Mouse (Mus musculus): ENCODE measurements around the gene Rccd1. TPM values are rescaled to one million over a fixed set of nuclear protein-coding genes. Genes with fewer than 3 reads are reported as not detected.

Rccd1 gene
- 10.5 and 11.0 TPM in 2 replicates for polyA plus RNA-seq (2014; fragmentation: Nextera tagmentation; extraction: Ambion mirVana)

DNA sequence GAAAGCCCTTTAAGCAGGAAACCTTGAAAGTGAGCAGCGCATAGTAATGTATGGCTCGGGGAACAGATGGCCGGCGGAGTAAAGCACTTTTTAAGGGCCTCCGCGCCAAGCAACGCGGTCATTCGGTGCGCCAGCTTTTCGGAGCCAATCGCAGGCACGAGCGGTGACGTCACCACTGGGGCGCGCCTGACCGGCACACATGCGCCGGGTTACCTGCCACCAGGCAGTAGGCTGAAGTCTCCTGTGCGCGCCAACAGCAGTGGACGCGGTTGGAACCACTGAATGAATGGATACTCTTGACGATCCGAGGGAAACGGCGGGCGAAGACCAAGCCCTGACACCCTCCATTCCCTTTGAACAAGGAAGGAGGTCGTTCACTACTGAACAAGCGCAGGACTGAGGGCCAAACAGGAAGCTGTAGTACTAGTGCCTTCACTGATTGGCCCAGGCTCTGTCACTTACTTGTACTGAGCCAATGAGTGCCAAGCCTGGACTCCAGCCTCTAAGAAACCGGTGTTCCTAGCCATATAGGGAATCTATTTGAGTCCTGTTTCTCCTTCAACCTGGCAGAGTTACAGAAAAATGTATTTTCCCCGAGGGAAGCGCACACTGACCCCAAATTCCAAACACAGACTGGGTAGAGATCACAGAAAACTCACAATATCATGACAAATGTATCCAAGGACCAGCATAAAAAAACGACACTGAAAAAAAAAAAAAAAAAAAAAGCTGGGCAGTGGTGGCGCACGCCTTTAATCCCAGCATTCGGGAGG, at the start of gene Rccd1:
Rccd1 (minus strand) TSS at position 412 of the 773 bp plus-strand sequence.
- H3K36me3 ChIP-seq (ENCODE audit: control insufficient read depth, insufficient read depth, low read length): peaks cover 17% of the 10 kb centered on the region; the same call in 1 of the 2 replicates
- H3K27me3 ChIP-seq (ENCODE audit: control insufficient read depth, insufficient read depth, low read length): no peaks in the 10 kb centered on the region
- H3K4me1 ChIP-seq (ENCODE audit: control insufficient read depth, insufficient read depth, low read length): peaks cover 6% of the 10 kb centered on the region
- peak within 1 kb of the TSS; percentile 65 for H3K9ac ChIP-seq (ENCODE audit: low read length)
- ATAC-seq (ENCODE audit: insufficient number of reproducible peaks, low FRiP score, low TSS enrichment, low read depth) (peak; percentile 97), DNase-seq (ENCODE audit: low spot score) (peak; percentile 98)
- H3K4me2 ChIP-seq (ENCODE audit: low read depth, severe bottlenecking): peak within 1 kb of the TSS; percentile 79
- H3K4me3 ChIP-seq (ENCODE audit: low read depth, low read length): peak within 1 kb of the TSS; percentile 61
- 3% methylated on average over 38 of the region's 38 CpGs for WGBS
- H3K27ac ChIP-seq (replicated peaks; ENCODE audit: low read depth, low read length): peak within 1 kb of the TSS; percentile 42; the same call in 1 of the 2 replicates
- no peaks in the 10 kb centered on the region for H3K9me3 ChIP-seq (ENCODE audit: control insufficient read depth, low read length)

DNA sequence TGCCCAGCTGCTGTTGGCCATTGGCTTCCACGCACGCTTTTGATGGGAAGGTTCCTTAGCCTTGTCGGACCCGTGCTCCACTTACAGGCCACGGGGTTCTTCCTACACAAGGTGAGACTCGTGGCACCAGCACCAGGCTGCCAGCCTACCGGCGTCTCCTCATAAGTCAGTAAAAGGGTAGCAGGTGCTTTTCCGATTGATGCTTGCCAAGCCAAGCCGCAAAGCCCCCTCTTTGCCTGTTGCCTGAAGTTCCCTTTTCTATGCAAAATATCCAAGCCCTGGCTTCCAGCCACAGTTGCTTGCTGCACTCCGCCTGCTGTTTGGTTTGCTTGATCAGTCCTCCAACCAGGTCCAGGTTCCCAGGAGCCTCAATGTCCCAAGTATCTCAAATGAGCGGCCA, 49.6 kb upstream of the Rccd1 start:
- no peaks in the 10 kb centered on the region for H3K36me3 ChIP-seq (ENCODE audit: control insufficient read depth, insufficient read depth, low read length)
- 84% methylated on average over 12 of the region's 12 CpGs for WGBS
- no peaks in the 10 kb centered on the region for H3K9me3 ChIP-seq (ENCODE audit: control insufficient read depth, low read length)
- H3K4me1 ChIP-seq (ENCODE audit: control insufficient read depth, insufficient read depth, low read length): peaks cover 9% of the 10 kb centered on the region; the same call in 1 of the 2 replicates
- no peaks in the 10 kb centered on the region for H3K27me3 ChIP-seq (ENCODE audit: control insufficient read depth, insufficient read depth, low read length)
- no peak overlapping the region for H3K9ac ChIP-seq (ENCODE audit: low read length)
- no peak for ATAC-seq (ENCODE audit: insufficient number of reproducible peaks, low FRiP score, low TSS enrichment, low read depth)
- no peak overlapping the region for H3K4me2 ChIP-seq (ENCODE audit: low read depth, severe bottlenecking)
- no peak overlapping the region for H3K4me3 ChIP-seq (ENCODE audit: low read depth, low read length)
- no peak for DNase-seq (ENCODE audit: low spot score)
- no peak overlapping the region for H3K27ac ChIP-seq (replicated peaks; ENCODE audit: low read depth, low read length)

DNA sequence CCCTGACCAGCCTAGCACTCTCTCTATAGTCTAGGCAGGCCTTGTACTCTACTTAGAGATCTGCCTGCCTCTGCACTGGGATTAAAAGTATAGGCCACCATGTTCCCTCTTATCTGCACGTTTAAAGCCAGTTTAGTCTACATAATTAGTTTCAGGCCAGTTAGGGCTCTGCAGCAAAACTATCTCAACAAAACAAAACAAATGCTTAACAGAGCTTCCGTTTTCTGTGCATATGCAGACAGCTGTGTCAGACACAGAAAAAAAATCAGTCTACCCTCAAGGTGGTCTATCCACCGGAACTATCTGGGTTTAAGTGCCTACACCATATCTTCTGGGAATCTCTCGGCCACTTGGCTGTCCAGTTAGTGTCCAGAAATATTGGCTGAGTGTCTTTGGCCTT, 49.1 kb upstream of the Rccd1 start:
- Histone ChIP-seq H3K27me3 (ENCODE audit: control insufficient read depth, insufficient read depth, low read length) (no peaks in the 10 kb centered on the region), H3K4me3 (ENCODE audit: low read depth, low read length) (no peak overlapping the region), H3K4me1 (ENCODE audit: control insufficient read depth, insufficient read depth, low read length) (peaks cover 9% of the 10 kb centered on the region; the same call in 1 of the 2 replicates), H3K4me2 (ENCODE audit: low read depth, severe bottlenecking) (no peak overlapping the region), H3K27ac (replicated peaks; ENCODE audit: low read depth, low read length) (no peak overlapping the region), H3K9me3 (ENCODE audit: control insufficient read depth, low read length) (no peaks in the 10 kb centered on the region), H3K36me3 (ENCODE audit: control insufficient read depth, insufficient read depth, low read length) (peaks cover under 1% of the 10 kb centered on the region), H3K9ac (ENCODE audit: low read length) (no peak overlapping the region)
- no peak for ATAC-seq (ENCODE audit: insufficient number of reproducible peaks, low FRiP score, low TSS enrichment, low read depth)
- DNase-seq (ENCODE audit: low spot score): no peak
- 77% methylated on average over 4 of the region's 4 CpGs for WGBS

DNA sequence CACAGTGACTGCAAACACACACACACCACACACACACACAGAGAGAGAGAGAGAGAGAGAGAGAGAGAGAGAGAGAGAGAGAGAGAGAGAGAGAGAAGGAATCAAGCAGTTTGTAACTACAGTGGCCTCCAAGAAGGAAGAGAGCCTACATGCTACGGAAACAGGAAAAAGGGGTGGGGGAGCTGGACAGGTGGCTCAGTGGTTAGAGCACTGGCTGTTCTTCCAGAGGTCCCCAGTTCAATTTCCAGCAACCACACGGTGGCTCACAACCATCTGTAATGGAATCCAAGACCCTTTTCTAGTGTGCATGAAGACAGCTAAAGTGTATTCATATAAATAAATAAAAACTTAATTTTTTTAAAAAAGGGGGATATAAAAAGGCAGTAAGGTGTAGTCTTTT, 48.4 kb upstream of the Rccd1 start:
- DNase-seq (ENCODE audit: low spot score) (no peak), ATAC-seq (ENCODE audit: insufficient number of reproducible peaks, low FRiP score, low TSS enrichment, low read depth) (no peak)
- Histone ChIP-seq H3K9me3 (ENCODE audit: control insufficient read depth, low read length) (no peaks in the 10 kb centered on the region), H3K27ac (replicated peaks; ENCODE audit: low read depth, low read length) (no peak overlapping the region), H3K36me3 (ENCODE audit: control insufficient read depth, insufficient read depth, low read length) (peaks cover 7% of the 10 kb centered on the region), H3K4me2 (ENCODE audit: low read depth, severe bottlenecking) (no peak overlapping the region), H3K27me3 (ENCODE audit: control insufficient read depth, insufficient read depth, low read length) (no peaks in the 10 kb centered on the region), H3K9ac (ENCODE audit: low read length) (no peak overlapping the region), H3K4me1 (ENCODE audit: control insufficient read depth, insufficient read depth, low read length) (peaks cover 9% of the 10 kb centered on the region; the same call in 1 of the 2 replicates), H3K4me3 (ENCODE audit: low read depth, low read length) (no peak overlapping the region)
- WGBS: 60% methylated on average over 2 of the region's 2 CpGs

DNA sequence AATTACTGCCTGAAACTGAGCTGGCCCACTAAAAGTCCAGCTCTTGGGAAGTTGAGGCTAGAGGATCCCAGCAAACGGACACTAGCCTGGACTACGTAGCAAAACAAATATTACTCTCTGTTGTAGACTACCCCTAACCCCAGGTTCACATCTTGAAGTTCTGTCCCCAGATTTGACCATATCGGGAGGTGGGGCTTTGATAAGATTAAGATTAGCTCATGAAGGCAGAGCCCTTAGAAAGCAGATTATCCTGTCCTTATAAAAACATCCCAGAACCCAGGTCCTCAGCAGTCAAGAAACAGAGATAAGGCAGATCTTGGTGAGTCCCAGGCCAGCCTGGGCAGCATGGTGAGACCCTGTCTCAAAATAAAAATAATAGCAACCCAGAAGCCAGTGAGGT, 47.9 kb upstream of the Rccd1 start:
- no peaks in the 10 kb centered on the region for H3K27me3 ChIP-seq (ENCODE audit: control insufficient read depth, insufficient read depth, low read length)

DNA sequence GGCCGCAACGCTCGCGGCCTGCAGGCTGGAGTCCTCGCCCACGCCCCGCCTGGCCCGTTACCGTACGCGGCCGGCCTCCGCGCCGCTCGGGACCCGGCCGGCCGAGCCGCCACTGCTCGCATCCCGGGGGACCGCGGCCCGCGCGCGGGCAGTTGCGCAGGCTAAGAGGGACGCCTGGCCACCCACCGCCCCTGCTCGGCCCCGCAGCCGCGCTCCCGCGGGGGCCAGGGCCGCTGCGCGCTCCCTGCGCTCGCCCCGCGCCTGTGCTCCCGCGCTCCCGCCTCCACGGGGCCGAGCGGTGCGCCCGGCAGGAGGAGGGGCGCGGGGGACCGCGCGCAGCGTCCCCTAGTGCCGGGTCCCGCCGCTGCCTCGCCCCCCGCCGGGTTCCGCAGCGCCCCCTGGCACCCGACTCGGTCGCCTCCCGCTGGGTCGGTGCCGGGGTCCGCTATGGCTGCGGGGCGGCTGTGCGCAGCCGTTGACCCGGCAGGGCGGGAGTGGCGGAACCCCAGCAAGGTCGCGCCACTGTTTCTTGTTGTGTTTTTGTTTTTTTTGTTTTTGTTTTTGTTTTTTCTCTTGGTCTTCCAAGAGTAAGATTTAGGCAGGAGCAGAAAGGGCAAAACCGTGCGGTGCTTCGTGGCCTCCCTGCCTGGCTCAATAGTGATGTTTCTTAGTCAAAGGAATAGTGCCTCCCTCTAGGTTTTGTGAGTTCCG, 46.9 kb upstream of the Rccd1 start, which contains the start of gene Man2a2:
Man2a2 (minus strand) TSS at position 335 of the 711 bp plus-strand sequence.
- ATAC-seq (ENCODE audit: insufficient number of reproducible peaks, low FRiP score, low TSS enrichment, low read depth): peak; percentile 41; the same call in 1 of the 2 replicates
- H3K4me3 ChIP-seq (ENCODE audit: low read depth, low read length): peak within 1 kb of the TSS; percentile 65
- peak within 1 kb of the TSS; percentile 65 for H3K27ac ChIP-seq (replicated peaks; ENCODE audit: low read depth, low read length)
- peak within 1 kb of the TSS; percentile 71 for H3K4me2 ChIP-seq (ENCODE audit: low read depth, severe bottlenecking)
- H3K9me3 ChIP-seq (ENCODE audit: control insufficient read depth, low read length): no peaks in the 10 kb centered on the region
- H3K36me3 ChIP-seq (ENCODE audit: control insufficient read depth, insufficient read depth, low read length): peaks cover 16% of the 10 kb centered on the region
- H3K4me1 ChIP-seq (ENCODE audit: control insufficient read depth, insufficient read depth, low read length): peaks cover 9% of the 10 kb centered on the region; the same call in 1 of the 2 replicates
- H3K9ac ChIP-seq (ENCODE audit: low read length): peak within 1 kb of the TSS; percentile 93
- no peaks in the 10 kb centered on the region for H3K27me3 ChIP-seq (ENCODE audit: control insufficient read depth, insufficient read depth, low read length)
- DNase-seq (ENCODE audit: low spot score): peak; percentile 78
- under 1% methylated on average over 58 of the region's 86 CpGs for WGBS

More for the DNA sequence above, 47.9 kb upstream of the Rccd1 start:
- H3K27ac ChIP-seq (replicated peaks; ENCODE audit: low read depth, low read length): no peak overlapping the region
- H3K4me3 ChIP-seq (ENCODE audit: low read depth, low read length): no peak overlapping the region
- WGBS: 90% methylated on average over 3 of the region's 3 CpGs
- H3K4me1 ChIP-seq (ENCODE audit: control insufficient read depth, insufficient read depth, low read length): peaks cover 9% of the 10 kb centered on the region; the same call in 1 of the 2 replicates
- H3K36me3 ChIP-seq (ENCODE audit: control insufficient read depth, insufficient read depth, low read length): peaks cover 10% of the 10 kb centered on the region
- no peak overlapping the region for H3K9ac ChIP-seq (ENCODE audit: low read length)
- no peaks in the 10 kb centered on the region for H3K9me3 ChIP-seq (ENCODE audit: control insufficient read depth, low read length)
- no peak for ATAC-seq (ENCODE audit: insufficient number of reproducible peaks, low FRiP score, low TSS enrichment, low read depth)
- H3K4me2 ChIP-seq (ENCODE audit: low read depth, severe bottlenecking): no peak overlapping the region
- no peak for DNase-seq (ENCODE audit: low spot score)

DNA sequence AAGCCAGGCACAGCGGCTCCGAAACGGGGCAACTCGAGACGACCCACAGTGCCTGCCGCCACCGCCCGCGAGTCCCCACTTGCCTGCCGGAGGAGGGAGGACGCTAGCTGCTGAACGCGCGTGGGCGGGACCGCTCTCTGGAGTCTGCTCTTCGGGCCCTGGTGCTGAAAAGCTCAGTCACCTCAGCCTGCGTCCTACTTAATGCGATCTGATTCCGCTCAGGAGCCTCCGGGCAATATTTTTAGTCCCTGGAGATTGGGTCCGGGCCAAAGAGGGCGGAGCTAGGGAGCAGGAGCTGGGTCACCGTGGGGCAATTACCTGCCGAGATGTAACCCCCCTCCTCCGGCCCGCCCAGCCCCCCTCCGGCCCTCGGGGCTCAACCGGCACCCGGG, 46.4 kb upstream of the Rccd1 start:
- ATAC-seq (ENCODE audit: insufficient number of reproducible peaks, low FRiP score, low TSS enrichment, low read depth) (peak; percentile 41; the same call in 1 of the 2 replicates), DNase-seq (ENCODE audit: low spot score) (peak; percentile 80)
- Histone ChIP-seq H3K4me1 (ENCODE audit: control insufficient read depth, insufficient read depth, low read length) (peaks cover 9% of the 10 kb centered on the region; the same call in 1 of the 2 replicates), H3K27me3 (ENCODE audit: control insufficient read depth, insufficient read depth, low read length) (no peaks in the 10 kb centered on the region), H3K36me3 (ENCODE audit: control insufficient read depth, insufficient read depth, low read length) (peaks cover 18% of the 10 kb centered on the region), H3K9ac (ENCODE audit: low read length) (peak overlapping the region; percentile 93), H3K4me2 (ENCODE audit: low read depth, severe bottlenecking) (peak overlapping the region; percentile 71), H3K27ac (replicated peaks; ENCODE audit: low read depth, low read length) (peak overlapping the region; percentile 65), H3K4me3 (ENCODE audit: low read depth, low read length) (peak overlapping the region; percentile 65), H3K9me3 (ENCODE audit: control insufficient read depth, low read length) (no peaks in the 10 kb centered on the region)
- under 1% methylated on average over 31 of the region's 31 CpGs for WGBS

DNA sequence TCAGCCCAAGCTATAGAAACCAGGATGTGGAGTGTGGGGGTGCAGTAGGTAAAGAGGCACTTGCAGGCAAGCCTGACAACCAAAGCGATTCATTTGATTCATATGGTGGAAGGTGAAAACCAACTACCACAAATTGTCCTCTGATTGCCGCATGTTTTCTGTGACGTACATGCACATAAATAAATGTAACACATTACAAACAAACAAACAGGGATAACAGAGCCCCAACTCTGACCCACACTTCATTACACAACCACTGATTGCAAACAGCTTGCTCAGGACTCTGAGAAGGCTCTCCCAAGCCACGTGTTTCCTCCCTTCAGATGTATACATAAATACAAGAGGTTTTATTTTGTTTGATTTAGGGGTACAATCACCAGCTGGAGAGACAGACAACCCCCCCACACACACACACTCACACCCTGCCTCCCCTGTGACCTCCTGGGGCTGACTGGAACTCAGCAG, 45.7 kb upstream of the Rccd1 start:
- Histone ChIP-seq H3K4me2 (ENCODE audit: low read depth, severe bottlenecking) (peak overlapping the region; percentile 71), H3K9ac (ENCODE audit: low read length) (peak overlapping the region; percentile 93; the same call in 1 of the 2 replicates), H3K9me3 (ENCODE audit: control insufficient read depth, low read length) (no peaks in the 10 kb centered on the region), H3K27me3 (ENCODE audit: control insufficient read depth, insufficient read depth, low read length) (no peaks in the 10 kb centered on the region), H3K36me3 (ENCODE audit: control insufficient read depth, insufficient read depth, low read length) (peaks cover 18% of the 10 kb centered on the region), H3K4me3 (ENCODE audit: low read depth, low read length) (peak overlapping the region; percentile 65), H3K4me1 (ENCODE audit: control insufficient read depth, insufficient read depth, low read length) (peaks cover 9% of the 10 kb centered on the region; the same call in 1 of the 2 replicates), H3K27ac (replicated peaks; ENCODE audit: low read depth, low read length) (no peak overlapping the region; the same call in 1 of the 2 replicates)
- DNase-seq (ENCODE audit: low spot score) (no peak), ATAC-seq (ENCODE audit: insufficient number of reproducible peaks, low FRiP score, low TSS enrichment, low read depth) (no peak)
- WGBS: 31% methylated on average over 4 of the region's 4 CpGs
